Mouse (Mus musculus) liver, embryonic 14 days (tissue): ENCODE data around the gene Klc3. TPM values are rescaled to one million over a fixed set of nuclear protein-coding genes. Genes with fewer than 3 reads are reported as not detected.

ENCODE experiments used
- polyA plus RNA-seq: library from polyadenylated mRNA; depleted of rRNA; stranded (reverse); fragments of >200 nt; gene quantifications from 2 replicates; pipeline ENCODE4 v1.2.3, GENCODE M21; 2012; rRNA removed

Klc3 gene
- polyA plus RNA-seq, result 0.16 and 0.23 TPM in 2 replicates

DNA sequence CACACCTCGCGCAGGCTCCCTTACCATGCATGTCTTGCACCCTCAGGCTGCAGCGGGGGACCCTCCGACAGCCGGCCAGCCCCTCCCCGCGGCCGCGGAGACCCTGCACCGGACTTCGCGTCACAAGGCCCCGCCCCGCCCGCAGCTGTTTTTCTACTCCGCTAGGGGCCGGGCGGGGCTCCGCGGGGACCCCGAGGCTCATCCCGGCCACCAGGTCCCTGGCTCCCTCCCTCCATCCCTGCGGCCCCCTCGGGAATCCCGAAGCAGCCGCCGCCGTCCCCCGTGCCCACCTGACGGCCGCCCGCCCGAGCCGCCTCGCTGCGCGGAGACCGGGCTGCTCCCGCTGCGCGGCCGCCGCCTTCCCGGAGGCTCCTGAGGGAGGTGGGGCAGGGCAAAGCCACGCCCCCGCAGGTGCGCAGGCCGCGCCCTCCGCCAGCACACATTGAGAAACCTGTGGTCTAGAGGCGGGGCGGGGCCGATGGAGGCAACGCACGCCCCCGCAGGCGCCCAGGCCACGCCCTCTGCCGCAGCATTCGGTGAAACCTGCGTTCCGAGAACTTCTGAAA lies at the start of gene Klc3:
TSS of gene Klc3 (minus strand) at position 374 of the 566 bp plus-strand sequence.

DNA sequence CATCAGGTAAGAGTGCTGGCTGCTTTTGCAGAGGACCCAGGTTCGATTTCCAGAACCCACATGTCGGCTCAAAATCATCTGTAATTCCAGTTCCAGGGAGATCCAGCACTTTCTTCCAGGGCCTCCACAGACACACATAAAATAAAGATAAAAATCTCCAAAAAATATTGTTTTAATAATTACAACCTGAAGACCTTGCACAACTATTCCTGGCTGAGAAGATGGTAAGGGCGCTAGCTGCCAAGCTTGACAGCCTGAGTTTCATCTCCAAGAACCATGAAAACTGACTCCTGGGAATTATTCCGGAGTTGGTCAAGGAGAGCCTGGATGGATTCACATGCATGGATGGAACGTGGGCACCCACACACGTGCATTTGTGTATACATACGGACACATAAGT lies 572 bp upstream of the Klc3 start, which contains the start of gene Ckm:
TSS of gene Ckm (plus strand) at position 301 of the 400 bp plus-strand sequence.

DNA sequence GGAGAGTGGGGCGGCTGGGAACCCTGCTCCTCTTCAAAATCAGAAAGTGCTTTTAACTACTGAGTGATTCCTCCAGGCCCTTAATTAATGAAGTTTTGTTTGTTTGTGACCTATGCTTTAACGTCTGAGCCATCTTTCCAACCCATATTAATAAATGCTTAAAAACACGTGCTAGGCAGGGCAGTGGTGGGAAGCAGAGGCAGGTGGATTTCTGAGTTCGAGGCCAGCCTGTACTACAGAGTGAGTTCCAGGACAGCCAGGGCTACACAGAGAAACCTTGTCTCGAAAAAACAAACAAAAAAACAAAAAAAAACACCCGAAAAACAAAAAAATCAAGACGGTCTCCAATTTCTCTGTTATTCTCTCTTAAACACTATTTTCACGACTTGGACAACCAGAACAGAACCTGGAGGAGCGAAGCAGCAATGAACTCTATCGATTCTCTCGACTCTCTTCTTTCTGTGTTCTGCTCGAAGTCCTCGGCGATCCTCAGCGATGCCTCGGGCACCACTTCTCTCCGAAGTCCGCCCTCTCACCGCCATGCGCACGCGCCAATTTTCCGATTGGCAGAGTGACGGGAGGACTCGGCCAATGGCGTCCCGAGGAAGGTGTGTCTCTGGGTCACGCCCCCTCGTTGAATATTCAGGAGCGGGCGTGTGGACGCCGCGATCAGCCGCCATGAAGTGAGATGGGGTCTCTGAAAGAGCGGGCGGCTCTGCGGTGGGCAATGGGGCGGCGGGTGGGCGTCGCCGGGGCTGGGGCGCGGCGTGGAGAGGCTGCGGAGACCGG lies 22.3 kb downstream of the Klc3 start, which contains the start of gene Ercc2:
TSS of gene Ercc2 (plus strand) at position 634 of the 789 bp plus-strand sequence.

GRCm38 (mm10) chr7:19359299-19359891 lies 44.5 kb downstream of the Klc3 start, which contains the start of the genes Cd3eap and Ppp1r13l:
TSS of gene Cd3eap (minus strand) at chr7:19359483.
TSS of gene Ppp1r13l (plus strand) at chr7:19359749.

Other genes starting within 250 kb of the Klc3 start
- gene Gipr, start 238.0 kb downstream of the Klc3 start, polyA plus RNA-seq, result 0.14 and 0.16 TPM in 2 replicates
- 6.7 and 7.0 TPM in 2 replicates for gene Eml2, start 227.7 kb downstream of the Klc3 start, polyA plus RNA-seq
- 0.33 TPM in 2 replicates for gene Gpr4, start 191.6 kb downstream of the Klc3 start, polyA plus RNA-seq
- 8.3 and 8.6 TPM in 2 replicates for gene Opa3, start 175.8 kb downstream of the Klc3 start, polyA plus RNA-seq
- gene Vasp, start 132.3 kb downstream of the Klc3 start, polyA plus RNA-seq, result 35.5 and 39.5 TPM in 2 replicates
- 0.03 TPM in 1 of 2 replicates, not detected in the other for gene Ppm1n, start 124.0 kb downstream of the Klc3 start, polyA plus RNA-seq
- 2.9 and 3.9 TPM in 2 replicates for gene Rtn2, start 121.5 kb downstream of the Klc3 start, polyA plus RNA-seq
- gene Fosb, start 94.1 kb downstream of the Klc3 start, polyA plus RNA-seq, result 0.06 and 0.07 TPM in 2 replicates
- gene Ercc1, start 59.3 kb downstream of the Klc3 start, polyA plus RNA-seq, result 8.6 and 9.6 TPM in 2 replicates
- 7.3 and 7.5 TPM in 2 replicates for gene Cd3eap, start 44.6 kb downstream of the Klc3 start, polyA plus RNA-seq
- 1.7 and 1.9 TPM in 2 replicates for gene Ppp1r13l, start 44.4 kb downstream of the Klc3 start, polyA plus RNA-seq
- gene Ercc2, start 22.1 kb downstream of the Klc3 start, polyA plus RNA-seq, result 9.9 and 11.5 TPM in 2 replicates
- gene Ckm, start 672 bp upstream of the Klc3 start, polyA plus RNA-seq, result 0.14 and 5.3 TPM in 2 replicates
- 2.2 and 2.6 TPM in 2 replicates for gene Mark4, start 54.7 kb upstream of the Klc3 start, polyA plus RNA-seq
- gene Exoc3l2, start 59.2 kb upstream of the Klc3 start, polyA plus RNA-seq, result 1.7 and 1.9 TPM in 2 replicates
- 1.8 and 2.1 TPM in 2 replicates for gene Bloc1s3, start 104.3 kb upstream of the Klc3 start, polyA plus RNA-seq
- 19.8 and 25.1 TPM in 2 replicates for gene Trappc6a, start 104.3 kb upstream of the Klc3 start, polyA plus RNA-seq
- gene Nkpd1, start 113.7 kb upstream of the Klc3 start, polyA plus RNA-seq, result 0.03 TPM in 2 replicates
- 17.7 and 19.6 TPM in 2 replicates for gene Ppp1r37, start 159.0 kb upstream of the Klc3 start, polyA plus RNA-seq
- 0.66 and 0.83 TPM in 2 replicates for gene Zfp296, start 173.2 kb upstream of the Klc3 start, polyA plus RNA-seq
- gene Gemin7, start 173.5 kb upstream of the Klc3 start, polyA plus RNA-seq, result 29.5 and 35.4 TPM in 2 replicates
- 19.1 and 20.8 TPM in 2 replicates for gene Clasrp, start 200.4 kb upstream of the Klc3 start, polyA plus RNA-seq
- gene Relb, start 225.3 kb upstream of the Klc3 start, polyA plus RNA-seq, result 1.3 and 1.5 TPM in 2 replicates